Mouse (Mus musculus) embryo, embryonic 10.5 days (tissue): ENCODE results near the gene Hyal2.
A peak's percentile ranks its signal among the peaks of the same experiment; 100 is the strongest.

ENCODE experiments used
- DNase-seq: peaks from one replicate; pipeline ENCODE4 v3.0.0-alpha.2; 2015; ENCODE audit warnings: low spot score

The Hyal2 gene

GRCm38 (mm10) chr9:107567702-107568319, at the start of gene Hyal2:
Gene Hyal2 (plus strand): TSS chr9:107567945.
- DNase-seq: peak; percentile 51

GRCm38 (mm10) chr9:107520331-107520730, 47.4 kb upstream of the Hyal2 start:
- DNase-seq: no peak

GRCm38 (mm10) chr9:107521190-107521589, 46.6 kb upstream of the Hyal2 start:
- no peak for DNase-seq

DNA sequence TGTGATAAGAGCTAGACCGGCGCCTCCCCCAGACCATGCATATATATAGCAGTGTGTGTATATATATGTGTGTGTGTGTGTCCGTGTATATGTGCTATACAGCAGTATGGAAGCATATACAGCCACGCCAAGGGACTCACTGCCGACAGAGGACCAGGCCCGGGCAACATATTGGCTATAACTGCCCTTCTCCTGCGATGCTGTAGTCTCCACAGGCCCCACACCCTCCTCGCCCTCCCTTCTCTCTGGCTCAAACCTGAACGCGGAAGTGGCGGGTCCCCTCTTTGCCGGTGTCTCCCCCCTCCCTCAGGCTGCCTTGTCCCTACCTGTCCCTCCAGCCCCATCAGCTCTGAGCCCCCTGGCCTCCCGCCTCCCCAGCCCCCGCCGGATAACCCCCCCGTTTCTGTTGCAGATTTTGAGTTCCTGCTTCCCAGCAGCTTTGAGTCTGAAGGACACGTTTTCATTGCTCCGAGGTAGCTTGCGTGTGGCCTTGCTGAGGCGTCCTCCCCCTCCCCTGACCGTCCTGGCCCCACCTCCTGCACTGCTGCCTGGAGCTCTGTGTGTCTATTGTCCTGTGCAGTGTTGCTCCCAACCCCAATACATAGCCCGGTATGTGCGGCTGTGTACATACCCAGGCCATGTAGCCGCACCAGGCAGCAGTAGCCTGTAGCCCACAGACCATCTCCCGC, 45.9 kb upstream of the Hyal2 start:
- DNase-seq: no peak

DNA sequence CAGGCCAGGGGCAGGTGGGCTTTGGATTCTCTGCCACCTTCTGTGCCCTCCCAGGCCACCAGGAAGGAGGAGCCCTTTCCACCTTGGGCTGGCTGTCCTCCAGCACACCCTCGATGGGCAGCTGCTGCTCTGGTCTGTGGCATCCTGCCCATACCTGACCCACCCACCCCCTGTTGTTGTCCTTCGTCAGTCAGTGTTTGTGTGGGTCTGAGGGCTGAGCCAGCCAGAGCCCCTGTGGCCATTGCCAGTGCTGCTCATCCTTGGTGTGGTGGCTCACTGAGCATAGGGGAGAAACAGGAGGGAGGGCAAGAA, 45.4 kb upstream of the Hyal2 start:
- DNase-seq: no peak

DNA sequence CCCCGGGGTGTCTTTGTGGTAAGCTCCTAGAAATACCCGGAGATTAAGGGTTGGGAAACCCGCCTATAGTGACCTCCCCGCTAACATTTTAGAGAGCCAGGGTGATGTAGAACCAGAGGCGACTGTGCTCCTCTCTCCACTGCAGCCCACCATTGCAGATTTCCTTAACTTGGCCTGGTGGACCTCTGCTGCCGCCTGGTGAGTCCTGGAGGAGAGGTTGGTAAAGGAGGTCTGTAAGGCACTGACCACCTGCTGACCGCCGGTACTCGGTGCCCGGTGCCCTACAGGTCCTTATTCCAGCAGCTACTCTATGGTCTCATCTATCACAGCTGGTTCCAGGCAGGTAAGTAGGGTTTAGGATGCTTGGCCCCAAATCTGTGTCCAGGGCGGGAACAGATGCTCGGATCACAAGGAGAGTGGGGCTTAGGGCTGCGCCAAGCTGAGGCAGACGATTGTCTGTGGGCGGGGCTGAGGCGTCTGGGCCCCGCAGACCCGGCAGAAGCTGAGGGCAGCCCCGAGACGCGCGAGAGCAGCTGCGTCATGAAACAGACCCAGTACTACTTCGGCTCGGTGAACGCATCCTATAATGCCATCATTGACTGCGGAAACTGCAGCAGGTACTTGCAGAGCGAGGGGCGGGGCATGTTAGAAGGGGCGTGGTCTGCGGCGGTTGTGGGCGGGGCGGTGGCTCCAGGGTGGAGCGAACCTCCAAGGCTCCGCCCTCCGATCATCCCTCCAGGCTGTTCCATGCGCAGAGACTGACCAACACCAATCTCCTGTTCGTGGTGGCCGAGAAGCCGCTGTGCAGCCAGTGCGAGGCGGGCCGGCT, 41.3 kb upstream of the Hyal2 start:
- peak; percentile 85 for DNase-seq

DNA sequence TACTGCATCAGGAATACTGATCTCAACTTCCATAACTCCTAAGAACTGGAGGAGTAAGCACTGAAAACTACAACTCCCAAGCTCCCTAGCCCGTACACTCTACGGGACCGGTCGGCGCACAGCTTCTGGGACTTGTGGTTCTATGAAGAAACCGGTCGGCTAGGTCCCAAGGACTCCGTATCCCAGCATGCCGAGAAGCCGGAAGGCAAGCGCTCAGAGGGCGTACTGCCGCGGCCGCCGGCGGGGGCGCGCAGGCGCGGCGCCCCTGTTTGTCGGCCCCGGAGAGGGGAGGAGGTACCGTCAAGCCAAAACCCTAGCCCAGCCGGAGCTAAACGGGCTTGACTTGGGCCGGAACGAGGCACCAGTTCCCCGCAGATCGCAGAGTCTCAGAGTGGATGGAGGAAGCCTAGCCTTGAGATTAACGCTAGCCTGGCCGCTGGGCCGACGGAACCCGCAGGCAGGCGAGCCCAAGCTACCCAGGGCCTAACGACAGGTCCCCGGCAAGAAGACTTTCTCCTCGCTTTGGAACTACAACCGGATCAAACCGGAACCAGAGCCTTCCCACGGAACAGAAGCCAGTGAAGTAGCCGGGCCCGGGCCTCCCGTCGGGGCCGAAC, 33.8 kb upstream of the Hyal2 start, which contains the start of gene Tmem115:
Gene Tmem115 (plus strand): TSS at position 155 of the 617 bp plus-strand sequence.
- DNase-seq: peak; percentile 98

DNA sequence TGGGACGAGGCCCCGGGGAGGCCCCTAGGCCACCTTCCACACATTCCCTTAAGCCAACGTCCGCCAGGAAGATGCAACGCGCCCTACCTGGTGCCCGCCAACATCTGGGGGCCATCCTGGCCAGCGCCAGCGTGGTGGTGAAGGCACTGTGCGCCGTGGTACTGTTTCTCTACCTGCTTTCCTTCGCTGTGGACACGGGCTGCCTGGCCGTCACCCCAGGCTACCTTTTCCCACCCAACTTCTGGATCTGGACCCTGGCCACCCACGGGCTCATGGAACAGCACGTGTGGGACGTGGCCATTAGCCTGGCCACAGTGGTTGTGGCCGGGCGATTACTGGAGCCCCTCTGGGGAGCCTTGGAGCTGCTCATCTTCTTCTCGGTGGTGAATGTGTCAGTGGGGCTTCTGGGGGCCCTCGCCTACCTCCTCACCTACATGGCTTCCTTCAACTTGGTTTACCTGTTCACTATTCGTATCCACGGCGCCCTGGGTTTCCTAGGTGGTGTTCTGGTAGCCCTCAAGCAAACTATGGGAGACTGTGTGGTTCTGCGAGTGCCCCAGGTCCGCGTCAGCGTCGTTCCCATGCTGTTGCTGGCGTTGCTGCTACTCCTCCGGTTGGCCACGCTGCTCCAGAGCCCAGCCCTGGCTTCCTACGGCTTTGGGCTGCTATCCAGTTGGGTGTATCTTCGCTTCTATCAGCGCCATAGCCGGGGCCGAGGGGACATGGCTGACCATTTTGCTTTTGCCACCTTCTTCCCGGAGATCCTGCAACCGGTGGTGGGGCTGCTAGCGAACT, 33.1 kb upstream of the Hyal2 start:
- peak; percentile 46 for DNase-seq

DNA sequence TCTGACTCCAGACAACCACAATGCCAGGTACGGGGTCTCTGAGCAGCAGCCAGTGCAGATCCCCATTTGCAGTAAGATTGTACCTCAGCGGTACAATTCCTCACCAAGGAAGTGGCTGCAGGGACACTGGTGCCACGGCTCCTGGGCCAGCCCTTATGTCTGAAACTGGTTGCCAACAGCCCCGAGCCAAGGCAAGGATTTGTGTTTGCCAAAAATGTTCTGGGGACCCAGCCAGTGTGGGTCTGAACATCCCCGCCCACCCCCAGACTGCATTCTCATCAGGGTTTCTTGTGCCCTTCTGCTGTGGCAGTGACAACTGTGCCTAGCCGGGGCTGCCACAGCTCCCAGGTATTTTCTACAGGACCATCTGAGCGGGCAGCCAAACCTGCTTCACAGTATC, 29.5 kb upstream of the Hyal2 start:
- DNase-seq: no peak

DNA sequence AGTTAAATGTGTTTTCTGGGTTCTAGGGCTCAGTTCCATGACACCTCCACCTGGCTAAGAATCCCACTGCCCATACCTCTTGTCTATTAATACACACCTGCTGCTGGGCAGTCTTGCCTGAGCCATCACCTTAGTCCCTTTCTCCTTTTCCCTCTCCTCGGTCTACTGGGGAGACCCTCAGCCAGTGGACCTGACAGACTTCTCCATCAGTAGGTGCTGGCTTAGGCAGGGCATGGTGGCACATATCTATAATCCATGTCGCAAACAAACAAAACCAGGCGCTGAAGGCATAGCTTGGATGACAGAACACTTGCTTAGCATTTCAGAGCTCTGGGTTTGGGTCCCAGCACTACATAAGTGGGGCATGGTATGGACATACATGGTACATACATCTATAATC, 29.0 kb upstream of the Hyal2 start:
- DNase-seq: no peak

DNA sequence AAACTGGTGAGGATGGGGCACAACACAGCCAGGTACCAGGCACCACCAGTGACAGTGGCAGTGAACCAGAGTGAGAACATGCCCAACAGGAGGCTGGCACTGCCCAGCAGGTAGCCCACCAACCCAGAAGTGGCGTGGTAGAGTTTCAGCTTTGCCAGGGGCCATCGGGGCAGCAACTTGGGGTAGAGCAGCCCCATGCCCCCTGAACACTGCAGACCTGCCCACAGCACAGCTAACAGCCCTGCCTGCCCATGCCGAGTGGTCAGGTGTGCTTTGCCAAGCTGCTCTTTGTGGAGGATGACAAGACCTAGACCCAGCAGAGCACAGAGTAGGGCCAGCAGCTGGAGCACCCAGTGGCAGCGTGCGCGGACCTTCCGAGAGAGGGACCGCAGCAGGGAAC, 27.8 kb upstream of the Hyal2 start:
- DNase-seq: no peak

- DNase-seq: no peak
Observed at GRCm38 (mm10) chr9:107540420-107540819, 27.3 kb upstream of the Hyal2 start.

GRCm38 (mm10) chr9:107541005-107541404, 26.7 kb upstream of the Hyal2 start:
- DNase-seq: no peak

DNA sequence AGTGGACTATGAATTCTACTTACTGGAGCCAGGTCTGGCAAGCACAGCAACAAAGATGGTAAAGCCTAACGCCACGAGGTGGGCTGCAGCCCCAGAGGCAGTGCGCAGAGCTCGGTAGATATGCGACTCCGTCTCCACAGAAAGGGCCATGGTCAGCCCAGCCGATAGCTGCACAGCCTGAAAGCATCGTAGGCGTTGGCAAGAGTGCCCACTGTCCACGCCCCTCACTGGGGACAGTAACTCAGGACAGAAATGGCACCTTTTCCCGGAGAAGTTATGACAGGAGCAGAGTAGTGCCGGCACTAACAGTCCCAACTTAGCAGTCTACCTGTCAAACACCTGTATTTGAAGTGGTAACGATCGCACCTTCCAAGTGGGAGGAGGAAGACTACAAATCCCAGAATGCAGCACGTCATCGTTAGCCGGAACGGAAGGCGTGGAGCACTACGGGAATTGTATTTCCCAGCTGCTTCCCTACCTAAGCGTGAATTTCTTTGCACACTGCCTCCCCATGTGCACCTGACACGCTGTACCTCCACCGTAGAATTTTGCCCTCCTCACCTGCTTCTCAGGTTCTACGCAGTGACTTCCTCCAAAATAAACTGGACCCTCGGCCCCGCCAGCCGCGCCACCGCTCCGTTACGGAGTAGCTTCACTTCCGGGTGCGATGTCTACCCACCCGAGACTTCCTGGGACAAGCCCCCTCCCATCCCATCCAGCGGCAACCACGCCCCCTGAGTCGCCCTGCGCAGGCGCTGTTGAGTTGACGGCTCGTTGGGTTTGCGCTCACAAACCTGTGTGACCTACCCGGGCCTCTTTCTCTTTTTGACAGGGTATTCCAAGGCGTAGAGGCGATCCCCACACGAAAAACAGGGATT, 26.0 kb upstream of the Hyal2 start, which contains the start of the genes Cyb561d2 and Nprl2:
Gene Cyb561d2 (minus strand): TSS at position 720 of the 878 bp plus-strand sequence.
Gene Nprl2 (plus strand): TSS at position 753 of the 878 bp plus-strand sequence.
- peak; percentile 96 for DNase-seq

- DNase-seq: no peak
Observed at GRCm38 (mm10) chr9:107542352-107542686, 25.4 kb upstream of the Hyal2 start.

GRCm38 (mm10) chr9:107542721-107543120, 25.0 kb upstream of the Hyal2 start:
- no peak for DNase-seq

GRCm38 (mm10) chr9:107543299-107543698, 24.4 kb upstream of the Hyal2 start:
- no peak for DNase-seq

DNA sequence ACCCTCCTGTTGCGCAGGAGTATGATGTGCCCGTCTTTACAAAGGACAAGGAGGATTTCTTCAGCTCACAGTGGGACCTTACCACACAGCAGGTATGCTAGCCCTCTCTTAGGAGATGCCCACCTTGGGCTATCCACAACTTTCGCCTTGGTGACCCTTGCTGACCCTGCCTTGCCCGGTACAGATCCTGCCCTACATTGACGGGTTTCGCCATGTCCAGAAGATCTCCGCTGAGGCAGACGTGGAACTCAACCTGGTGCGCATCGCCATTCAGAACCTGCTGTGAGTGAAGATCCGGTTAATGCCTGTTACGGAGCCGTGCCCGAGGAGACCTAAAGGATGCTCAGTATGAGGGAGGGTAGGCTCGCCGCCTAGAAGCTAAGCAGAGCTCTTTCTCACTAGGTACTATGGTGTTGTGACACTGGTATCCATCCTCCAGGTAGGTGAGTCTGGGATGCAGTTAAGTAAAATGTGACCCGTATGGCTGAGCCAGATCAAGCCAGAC, 23.5 kb upstream of the Hyal2 start:
- no peak for DNase-seq

GRCm38 (mm10) chr9:107544729-107545128, 23.0 kb upstream of the Hyal2 start:
- no peak for DNase-seq

DNA sequence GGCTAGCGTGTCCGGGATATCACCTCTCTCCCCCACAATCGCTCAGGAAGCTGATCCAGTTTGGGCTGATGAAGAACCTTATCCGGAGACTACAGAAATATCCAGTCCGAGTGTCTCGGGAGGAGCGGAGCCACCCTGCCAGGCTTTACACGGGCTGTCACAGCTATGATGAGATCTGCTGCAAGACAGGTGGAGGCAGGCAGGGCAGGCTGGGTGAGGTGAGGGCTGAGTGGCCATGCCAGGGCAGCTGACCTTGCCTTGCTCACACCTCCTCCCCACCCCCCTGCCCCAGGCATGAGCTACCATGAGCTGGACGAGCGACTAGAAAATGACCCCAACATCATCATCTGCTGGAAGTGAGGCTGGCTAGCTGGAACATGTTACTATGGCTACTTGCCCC, 22.5 kb upstream of the Hyal2 start:
- DNase-seq: no peak

- peak; percentile 86 for DNase-seq
Observed at GRCm38 (mm10) chr9:107545602-107546001, 22.1 kb upstream of the Hyal2 start.
